Mouse (Mus musculus) MEL (cell line): ENCODE data around the gene Il20ra. TPM values are rescaled to one million over a fixed set of nuclear protein-coding genes. Genes with fewer than 3 reads are reported as not detected.

ENCODE experiments used
- DNase-seq: peaks from one replicate; pipeline ENCODE4 v3.0.0; 2011; ENCODE audit warnings: low read depth, low spot score
- H3K27ac ChIP-seq: 2 replicates; pipeline ENCODE4 v1.5.1; 2012; ENCODE audit warnings: low read depth, mild to moderate bottlenecking, control low read depth, low read length, moderate library complexity; ENCODE audit not compliant: control insufficient read depth
- H3K27me3 ChIP-seq, 2 experiments: fragments of 150-350 bp in 1 of 2; sonication (generic) in 1 of 2; 2 replicates each; pipeline ENCODE4 v1.6.1; 2012; ENCODE audit warnings: low read length in 2 of 2, mild to moderate bottlenecking in 2 of 2, improper control_type of control experiment in 1 of 2, moderate library complexity in 1 of 2; ENCODE audit not compliant: insufficient read depth in 2 of 2, control insufficient read depth in 1 of 2
- H3K36me3 ChIP-seq, 2 experiments: 2 replicates each; pipeline ENCODE4 v1.6.1; 2012 to 2014; ENCODE audit warnings: low read length in 2 of 2, improper control_type of control experiment in 1 of 2, inconsistent platforms in 1 of 2, mild to moderate bottlenecking in 1 of 2; ENCODE audit not compliant: insufficient read depth in 2 of 2, control insufficient read depth in 1 of 2
- H3K4me1 ChIP-seq, 2 experiments: fragments of 150-350 bp in 1 of 2; sonication (generic) in 1 of 2; 2 replicates each; pipeline ENCODE4 v1.6.1; 2012; ENCODE audit warnings: low read length in 2 of 2, improper control_type of control experiment in 1 of 2, mild to moderate bottlenecking in 1 of 2; ENCODE audit not compliant: insufficient read depth in 2 of 2, control insufficient read depth in 1 of 2
- H3K4me3 ChIP-seq, 2 experiments: fragments of 150-350 bp in 1 of 2; sonication (generic) in 1 of 2; 2 replicates each; pipeline ENCODE4 v1.5.1; 2012; ENCODE audit warnings: low read depth in 2 of 2, low read length in 2 of 2, mild to moderate bottlenecking in 2 of 2, moderate library complexity in 2 of 2, control low read depth in 1 of 2, improper control_type of control experiment in 1 of 2; ENCODE audit not compliant: control insufficient read depth in 1 of 2, insufficient read depth in 1 of 2
- H3K79me2 ChIP-seq: 2 replicates; pipeline ENCODE4 v1.6.1; 2012; ENCODE audit warnings: mild to moderate bottlenecking, low read length, moderate library complexity; ENCODE audit not compliant: control insufficient read depth, poor library complexity, insufficient read depth
- H3K9ac ChIP-seq: 2 replicates; pipeline ENCODE4 v1.6.1; 2012; ENCODE audit warnings: low read depth, mild to moderate bottlenecking, control low read depth, low read length, moderate library complexity; ENCODE audit not compliant: control insufficient read depth, poor library complexity, severe bottlenecking
- H3K9me3 ChIP-seq: fragments of 150-350 bp; sonication (generic); replicated peaks from 2 replicates; pipeline ENCODE4 v1.6.1; 2012; ENCODE audit warnings: mild to moderate bottlenecking, low read length, improper control_type of control experiment, moderate library complexity; ENCODE audit not compliant: insufficient read depth
- BHLHE40 ChIP-seq: IDR thresholded peaks from 2 replicates; pipeline ENCODE4 v1.6.1; 2012; ENCODE audit warnings: low read depth, mild to moderate bottlenecking, inconsistent platforms, low read length, improper control_type of control experiment, borderline replicate concordance
- CHD1 ChIP-seq: IDR thresholded peaks from 2 replicates; pipeline ENCODE4 v1.6.1; 2012; ENCODE audit warnings: low read depth, mild to moderate bottlenecking, inconsistent platforms, low read length, improper control_type of control experiment
- CHD2 ChIP-seq: IDR thresholded peaks from 2 replicates; pipeline ENCODE4 v1.6.1; 2011; ENCODE audit warnings: low read length, improper control_type of control experiment
- CTCF ChIP-seq, 3 experiments: IDR thresholded peaks in 2 of 3; conservative IDR thresholded peaks in 1 of 3; 2 replicates each; pipeline ENCODE4 v1.5.1; 2011 to 2012; ENCODE audit warnings: low read length in 3 of 3, low read depth in 2 of 3, mild to moderate bottlenecking in 2 of 3, improper control_type of control experiment in 1 of 3, inconsistent platforms in 1 of 3, mixed read lengths in 1 of 3, moderate library complexity in 1 of 3; ENCODE audit not compliant: control insufficient read depth in 1 of 3, insufficient read depth in 1 of 3, poor library complexity in 1 of 3, severe bottlenecking in 1 of 3
- E2F4 ChIP-seq: IDR thresholded peaks from 2 replicates; pipeline ENCODE4 v1.6.1; 2011; ENCODE audit warnings: low read depth, low read length, improper control_type of control experiment, borderline replicate concordance
- ELF1 ChIP-seq: IDR thresholded peaks from 2 replicates; pipeline ENCODE4 v1.6.1; 2014; ENCODE audit warnings: low read depth, mild to moderate bottlenecking, inconsistent platforms, low read length, improper control_type of control experiment, moderate library complexity
- EP300 ChIP-seq, 2 experiments: IDR thresholded peaks; 2 replicates each; pipeline ENCODE4 v1.6.1; 2011; ENCODE audit warnings: improper control_type of control experiment in 2 of 2, low read length in 2 of 2, low read depth in 1 of 2, mild to moderate bottlenecking in 1 of 2
- ETS1 ChIP-seq: IDR thresholded peaks from 2 replicates; pipeline ENCODE4 v1.6.1; 2012; ENCODE audit warnings: low read depth, mild to moderate bottlenecking, inconsistent platforms, low read length, improper control_type of control experiment, moderate library complexity
- GATA1 ChIP-seq: IDR thresholded peaks from 2 replicates; pipeline ENCODE4 v1.6.1; 2011; ENCODE audit warnings: low read depth, low read length, improper control_type of control experiment
- HCFC1 ChIP-seq: IDR thresholded peaks from 2 replicates; pipeline ENCODE4 v1.6.1; 2012; ENCODE audit warnings: low read depth, mild to moderate bottlenecking, inconsistent platforms, low read length, improper control_type of control experiment, moderate library complexity
- KAT2A ChIP-seq: conservative IDR thresholded peaks from 2 replicates; pipeline ENCODE4 v1.6.1; 2012; ENCODE audit warnings: low read depth, low read length, improper control_type of control experiment, inconsistent platforms
- MAFK ChIP-seq: IDR thresholded peaks from 2 replicates; pipeline ENCODE4 v1.6.1; 2011; ENCODE audit warnings: low read depth, mild to moderate bottlenecking, low read length, improper control_type of control experiment, borderline replicate concordance
- MAX ChIP-seq: IDR thresholded peaks from 2 replicates; pipeline ENCODE4 v1.6.1; 2011; ENCODE audit warnings: low read length, improper control_type of control experiment
- MEF2A ChIP-seq: IDR thresholded peaks from 2 replicates; pipeline ENCODE4 v1.6.1; 2014; ENCODE audit warnings: low read depth, mild to moderate bottlenecking, inconsistent platforms, low read length, improper control_type of control experiment; ENCODE audit not compliant: poor library complexity, insufficient replicate concordance, severe bottlenecking; ENCODE audit errors: extremely low read depth
- MXI1 ChIP-seq: IDR thresholded peaks from 2 replicates; pipeline ENCODE4 v1.6.1; 2011; ENCODE audit warnings: mild to moderate bottlenecking, low read depth, low read length, improper control_type of control experiment
- MYB ChIP-seq: IDR thresholded peaks from 2 replicates; pipeline ENCODE4 v1.6.1; 2011; ENCODE audit warnings: mild to moderate bottlenecking, low read depth, low read length, improper control_type of control experiment
- MYC ChIP-seq: IDR thresholded peaks from 2 replicates; pipeline ENCODE4 v1.6.1; 2011; ENCODE audit warnings: low read depth, mild to moderate bottlenecking, low read length, improper control_type of control experiment, moderate library complexity
- NELFE ChIP-seq: IDR thresholded peaks from 2 replicates; pipeline ENCODE4 v1.6.1; 2011; ENCODE audit warnings: low read depth, low read length, improper control_type of control experiment
- NRF1 ChIP-seq: IDR thresholded peaks from 2 replicates; pipeline ENCODE4 v1.6.1; 2014; ENCODE audit warnings: low read depth, mild to moderate bottlenecking, inconsistent platforms, low read length, improper control_type of control experiment, moderate library complexity; ENCODE audit not compliant: poor library complexity, insufficient read depth, severe bottlenecking
- POLR2AphosphoS5 ChIP-seq: IDR thresholded peaks from 2 replicates; pipeline ENCODE4 v1.6.1; 2012; ENCODE audit warnings: low read depth, borderline replicate concordance, mild to moderate bottlenecking, inconsistent platforms, low read length, moderate library complexity, mixed read lengths
- RAD21 ChIP-seq: IDR thresholded peaks from 2 replicates; pipeline ENCODE4 v1.6.1; 2011; ENCODE audit warnings: mild to moderate bottlenecking, low read depth, low read length, improper control_type of control experiment
- RCOR1 ChIP-seq: IDR thresholded peaks from 2 replicates; pipeline ENCODE4 v1.6.1; 2012; ENCODE audit warnings: low read depth, mild to moderate bottlenecking, inconsistent platforms, low read length, improper control_type of control experiment
- SIN3A ChIP-seq: IDR thresholded peaks from 2 replicates; pipeline ENCODE4 v1.6.1; 2012; ENCODE audit warnings: low read length, improper control_type of control experiment, inconsistent platforms
- SMC3 ChIP-seq: IDR thresholded peaks from 2 replicates; pipeline ENCODE4 v1.6.1; 2011; ENCODE audit warnings: low read depth, low read length, improper control_type of control experiment
- TAL1 ChIP-seq: IDR thresholded peaks from 2 replicates; pipeline ENCODE4 v1.6.1; 2012; ENCODE audit warnings: mild to moderate bottlenecking, inconsistent platforms, low read length, moderate library complexity, mixed read lengths
- TBP ChIP-seq: IDR thresholded peaks from 2 replicates; pipeline ENCODE4 v1.8.0; 2011; ENCODE audit warnings: low read depth, low read length, improper control_type of control experiment
- TCF12 ChIP-seq: IDR thresholded peaks from 2 replicates; pipeline ENCODE4 v1.6.1; 2014; ENCODE audit warnings: low read depth, mild to moderate bottlenecking, inconsistent platforms, low read length, improper control_type of control experiment, moderate library complexity
- UBTF ChIP-seq: IDR thresholded peaks from 2 replicates; pipeline ENCODE4 v1.6.1; 2012; ENCODE audit warnings: low read depth, mild to moderate bottlenecking, inconsistent platforms, low read length, improper control_type of control experiment, moderate library complexity, borderline replicate concordance; ENCODE audit not compliant: insufficient read depth
- USF2 ChIP-seq, 2 experiments: IDR thresholded peaks; 2 replicates each; pipeline ENCODE4 v1.6.1; 2011 to 2012; ENCODE audit warnings: improper control_type of control experiment in 2 of 2, low read length in 2 of 2, borderline replicate concordance in 1 of 2, inconsistent platforms in 1 of 2, low read depth in 1 of 2, mild to moderate bottlenecking in 1 of 2; ENCODE audit not compliant: insufficient read depth in 1 of 2
- ZC3H11A ChIP-seq: IDR thresholded peaks from 2 replicates; pipeline ENCODE4 v1.6.1; 2012; ENCODE audit warnings: low read depth, mild to moderate bottlenecking, inconsistent platforms, low read length, improper control_type of control experiment
- ZNF384 ChIP-seq: IDR thresholded peaks from 2 replicates; pipeline ENCODE4 v1.6.1; 2012; ENCODE audit warnings: low read depth, mild to moderate bottlenecking, inconsistent platforms, low read length, improper control_type of control experiment
- polyA plus RNA-seq, 2 experiments: library from polyadenylated mRNA; stranded (reverse) in 1 of 2; unstranded in 1 of 2; fragments of >175 nt in 1 of 2; fragments of >200 nt in 1 of 2; gene quantifications; 2 replicates each; pipeline versions ENCODE4 v1.2.1 to v1.2.4; 2012; ENCODE audit warnings: low replicate concordance in 2 of 2, low read depth in 1 of 2; ENCODE audit not compliant: insufficient read length in 2 of 2, insufficient read depth in 1 of 2, missing spikeins in 1 of 2
- total RNA-seq: library from RNA; depleted of rRNA; stranded (reverse); fragments of 300-350 nt; gene quantifications from 2 replicates; pipeline ENCODE4 v1.2.3, GENCODE M21; 2012

Il20ra gene
- total and polyA plus RNA-seq, 3 experiments, result 0.06 TPM; not detected in 2

- Histone ChIP-seq H3K79me2 (no peaks in the 10 kb centered on the region), H3K36me3 (peaks cover 0 to 6% of the 10 kb centered on the region in 2 experiments; a peak in 2 of 4 replicates), H3K9me3 (no peaks in the 10 kb centered on the region), H3K27ac (no peak overlapping the region), H3K4me1 (peaks cover 3 to 6% of the 10 kb centered on the region in 2 experiments), H3K9ac (no peak overlapping the region)
- no peak for DNase-seq
- TF ChIP-seq SMC3 (no peak), E2F4 (no peak), KAT2A (no peak), MXI1 (no peak), MAX (no peak), MAFK (no peak), TCF12 (no peak), ELF1 (no peak), MYB (no peak)
- TF ChIP-seq, all 39 proteins: peak for 0
- no peak overlapping the region for H3K4me3 ChIP-seq
- H3K27me3 ChIP-seq, result peaks cover 3 to 6% of the 10 kb centered on the region in 2 experiments; a peak in 3 of 4 replicates
These were observed 7.9 kb upstream of the Il20ra start for GRCm38 (mm10) chr10:19704445-19704844.

GRCm38 (mm10) chr10:19707768-19708167 is 4.6 kb upstream of the Il20ra start:
- Histone ChIP-seq H3K27me3 (no peaks in the 10 kb centered on the region), H3K36me3 (peaks cover 0 to 12% of the 10 kb centered on the region in 2 experiments; a peak in 2 of 4 replicates), H3K27ac (no peak overlapping the region), H3K9me3 (no peaks in the 10 kb centered on the region), H3K79me2 (no peaks in the 10 kb centered on the region), H3K4me3 (peak overlapping the region; percentile 10 to 34; a peak in 2 of 4 replicates), H3K9ac (no peak overlapping the region), H3K4me1 (peaks cover 8 to 20% of the 10 kb centered on the region in 2 experiments)
- DNase-seq, result peak; percentile 72
- TF ChIP-seq USF2 (IDR thresholded peaks at IDR 0.05; ENCODE audit: borderline replicate concordance in 1 of 2, insufficient read depth in 1 of 2, low read depth in 1 of 2, low read length in 2 of 2) (no peak), ETS1 (peak; percentile 85), NRF1 (no peak), NELFE (no peak), TBP (no peak), RAD21 (no peak), KAT2A (no peak), SIN3A (no peak; the same call in 1 of the 2 replicates), ZNF384 (peak; percentile 66), CHD2 (no peak), ZC3H11A (no peak), RCOR1 (no peak; the same call in 1 of the 2 replicates), HCFC1 (no peak), MXI1 (no peak), TCF12 (peak; percentile 98), ELF1 (no peak), UBTF (no peak), BHLHE40 (no peak), MYB (no peak; the same call in 1 of the 2 replicates), MYC (no peak), TAL1 (peak; percentile 93), POLR2AphosphoS5 (no peak), CTCF (IDR thresholded peaks at IDR 0.05 in 2 of 3, conservative IDR thresholded peaks at IDR 0.05 in 1 of 3; ENCODE audit: control insufficient read depth in 1 of 3, insufficient read depth in 1 of 3, low read depth in 2 of 3, low read length in 3 of 3, poor library complexity in 1 of 3, severe bottlenecking in 1 of 3) (no peak), GATA1 (peak; percentile 96), CHD1 (no peak), MEF2A (no peak), EP300 (IDR thresholded peaks at IDR 0.05; ENCODE audit: low read depth in 1 of 2, low read length in 2 of 2) (peak; percentile 88 to 96)
